Mouse (Mus musculus): ENCODE data around the gene Dnajb6. TPM values are rescaled to one million over a fixed set of nuclear protein-coding genes. Genes with fewer than 3 reads are reported as not detected.
A peak's percentile ranks its signal among the peaks of the same experiment; 100 is the strongest.

Dnajb6 gene
- polyA plus RNA-seq, 1 experiment from 2014 or later: 144 TPM

DNA sequence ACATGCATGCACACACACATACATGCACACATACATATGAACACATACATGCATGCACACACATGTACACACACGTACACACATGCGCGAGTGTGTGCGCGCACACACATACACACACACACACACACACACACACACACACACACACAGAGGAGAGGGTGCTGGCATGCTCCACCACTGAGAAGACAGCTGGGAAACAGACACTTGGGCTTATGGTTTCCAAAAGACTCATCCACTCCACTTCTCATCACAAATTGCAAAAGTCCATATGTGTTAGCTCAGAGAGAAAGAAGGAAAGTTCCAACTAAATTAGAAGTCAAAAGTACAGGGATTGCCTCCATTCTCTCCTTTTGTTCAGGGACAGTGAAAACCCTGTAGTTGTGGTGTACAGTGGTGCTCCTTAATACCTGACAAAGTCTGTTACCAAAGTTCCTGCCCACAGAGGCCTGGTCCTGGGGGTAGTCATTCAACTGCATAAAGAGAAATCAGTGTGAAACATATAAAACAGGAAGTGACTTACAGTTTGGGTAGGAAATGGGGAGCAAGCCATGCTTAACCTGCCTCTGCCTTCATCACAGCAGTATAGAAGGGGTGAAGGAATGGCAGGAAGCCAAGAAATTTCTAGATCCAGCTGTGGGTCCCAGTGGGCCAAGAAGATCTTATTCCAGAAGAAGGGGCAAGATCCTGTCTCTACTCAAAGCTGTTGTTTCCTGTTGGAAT is 81.2 kb downstream of the Dnajb6 start:
- Histone ChIP-seq H3K9me3 (ENCODE audit: control insufficient read depth, low read length) (no peaks in the 10 kb centered on the region), H3K4me1 (replicated peaks; ENCODE audit: control insufficient read depth, insufficient read depth) (no peaks in the 10 kb centered on the region), H3K9ac (ENCODE audit: low read length) (no peak overlapping the region), H3K27me3 (ENCODE audit: control insufficient read depth, insufficient read depth, low read length) (no peaks in the 10 kb centered on the region), H3K27ac (replicated peaks) (no peak overlapping the region), H3K4me2 (replicated peaks; ENCODE audit: low read depth) (no peak overlapping the region), H3K36me3 (ENCODE audit: control insufficient read depth, insufficient read depth, low read length) (no peaks in the 10 kb centered on the region), H3K4me3 (ENCODE audit: low read depth, low read length) (no peak overlapping the region)
- DNase-seq (ENCODE audit: low spot score): no peak
- TF ChIP-seq EP300 (optimal IDR thresholded peaks at IDR 0.05) (no peak), CTCF (IDR thresholded peaks at IDR 0.05; ENCODE audit: low read depth) (no peak)
- 92% methylated on average over 5 of the region's 5 CpGs for WGBS
- ATAC-seq (ENCODE audit: low FRiP score, low TSS enrichment): no peak

GRCm38 (mm10) chr5:29817400-29817799 is 81.9 kb downstream of the Dnajb6 start:
- no peak overlapping the region for H3K27ac ChIP-seq (replicated peaks)
- H3K9me3 ChIP-seq (ENCODE audit: control insufficient read depth, low read length): no peaks in the 10 kb centered on the region
- DNase-seq (ENCODE audit: low spot score) (no peak), ATAC-seq (ENCODE audit: low FRiP score, low TSS enrichment) (no peak)
- no peak overlapping the region for H3K4me2 ChIP-seq (replicated peaks; ENCODE audit: low read depth)
- H3K4me1 ChIP-seq (replicated peaks; ENCODE audit: control insufficient read depth, insufficient read depth): no peaks in the 10 kb centered on the region
- H3K4me3 ChIP-seq (ENCODE audit: low read depth, low read length): no peak overlapping the region
- no peaks in the 10 kb centered on the region for H3K36me3 ChIP-seq (ENCODE audit: control insufficient read depth, insufficient read depth, low read length)
- H3K9ac ChIP-seq (ENCODE audit: low read length): no peak overlapping the region
- TF ChIP-seq CTCF (IDR thresholded peaks at IDR 0.05; ENCODE audit: low read depth) (no peak), EP300 (optimal IDR thresholded peaks at IDR 0.05) (no peak)
- no peaks in the 10 kb centered on the region for H3K27me3 ChIP-seq (ENCODE audit: control insufficient read depth, insufficient read depth, low read length)
- WGBS: 80% methylated on average over 5 of the region's 5 CpGs

GRCm38 (mm10) chr5:29818287-29818686 is 82.8 kb downstream of the Dnajb6 start:
- WGBS: 48% methylated on average over 4 of the region's 4 CpGs
- Histone ChIP-seq H3K27me3 (ENCODE audit: control insufficient read depth, insufficient read depth, low read length) (no peaks in the 10 kb centered on the region), H3K36me3 (ENCODE audit: control insufficient read depth, insufficient read depth, low read length) (no peaks in the 10 kb centered on the region), H3K9ac (ENCODE audit: low read length) (no peak overlapping the region), H3K4me1 (replicated peaks; ENCODE audit: control insufficient read depth, insufficient read depth) (no peaks in the 10 kb centered on the region), H3K27ac (replicated peaks) (no peak overlapping the region), H3K4me3 (ENCODE audit: low read depth, low read length) (no peak overlapping the region), H3K4me2 (replicated peaks; ENCODE audit: low read depth) (no peak overlapping the region), H3K9me3 (ENCODE audit: control insufficient read depth, low read length) (no peaks in the 10 kb centered on the region)
- ATAC-seq (ENCODE audit: low FRiP score, low TSS enrichment) (no peak), DNase-seq (ENCODE audit: low spot score) (no peak)
- no peak for TF ChIP-seq CTCF (IDR thresholded peaks at IDR 0.05; ENCODE audit: low read depth)
- no peak for TF ChIP-seq EP300 (optimal IDR thresholded peaks at IDR 0.05)

- H3K27ac ChIP-seq (replicated peaks): no peak overlapping the region
- no peak for TF ChIP-seq EP300 (optimal IDR thresholded peaks at IDR 0.05)
- peak; percentile 70 for TF ChIP-seq CTCF (IDR thresholded peaks at IDR 0.05; ENCODE audit: low read depth)
- no peak for ATAC-seq (ENCODE audit: low FRiP score, low TSS enrichment)
- H3K4me3 ChIP-seq (ENCODE audit: low read depth, low read length): no peak overlapping the region
- H3K36me3 ChIP-seq (ENCODE audit: control insufficient read depth, insufficient read depth, low read length): no peaks in the 10 kb centered on the region
- H3K9me3 ChIP-seq (ENCODE audit: control insufficient read depth, low read length): no peaks in the 10 kb centered on the region
- H3K9ac ChIP-seq (ENCODE audit: low read length): no peak overlapping the region
- 37% methylated on average over 3 of the region's 3 CpGs for WGBS
- no peaks in the 10 kb centered on the region for H3K4me1 ChIP-seq (replicated peaks; ENCODE audit: control insufficient read depth, insufficient read depth)
- H3K27me3 ChIP-seq (ENCODE audit: control insufficient read depth, insufficient read depth, low read length): no peaks in the 10 kb centered on the region
- DNase-seq (ENCODE audit: low spot score): peak; percentile 20
- H3K4me2 ChIP-seq (replicated peaks; ENCODE audit: low read depth): no peak overlapping the region
These were observed 89.3 kb downstream of the Dnajb6 start for GRCm38 (mm10) chr5:29824796-29825195.

GRCm38 (mm10) chr5:29826780-29827179 is 91.3 kb downstream of the Dnajb6 start:
- Histone ChIP-seq H3K4me1 (replicated peaks; ENCODE audit: control insufficient read depth, insufficient read depth) (no peaks in the 10 kb centered on the region), H3K9ac (ENCODE audit: low read length) (no peak overlapping the region), H3K4me3 (ENCODE audit: low read depth, low read length) (no peak overlapping the region), H3K27me3 (ENCODE audit: control insufficient read depth, insufficient read depth, low read length) (no peaks in the 10 kb centered on the region), H3K36me3 (ENCODE audit: control insufficient read depth, insufficient read depth, low read length) (no peaks in the 10 kb centered on the region), H3K27ac (replicated peaks) (no peak overlapping the region), H3K9me3 (ENCODE audit: control insufficient read depth, low read length) (no peaks in the 10 kb centered on the region), H3K4me2 (replicated peaks; ENCODE audit: low read depth) (no peak overlapping the region)
- 37% methylated on average over 4 of the region's 4 CpGs for WGBS
- TF ChIP-seq CTCF (IDR thresholded peaks at IDR 0.05; ENCODE audit: low read depth) (0 out of 2 replicates have a peak, but pooled peaks have one; percentile 2), EP300 (optimal IDR thresholded peaks at IDR 0.05) (no peak)
- ATAC-seq (ENCODE audit: low FRiP score, low TSS enrichment) (no peak), DNase-seq (ENCODE audit: low spot score) (no peak)

DNA sequence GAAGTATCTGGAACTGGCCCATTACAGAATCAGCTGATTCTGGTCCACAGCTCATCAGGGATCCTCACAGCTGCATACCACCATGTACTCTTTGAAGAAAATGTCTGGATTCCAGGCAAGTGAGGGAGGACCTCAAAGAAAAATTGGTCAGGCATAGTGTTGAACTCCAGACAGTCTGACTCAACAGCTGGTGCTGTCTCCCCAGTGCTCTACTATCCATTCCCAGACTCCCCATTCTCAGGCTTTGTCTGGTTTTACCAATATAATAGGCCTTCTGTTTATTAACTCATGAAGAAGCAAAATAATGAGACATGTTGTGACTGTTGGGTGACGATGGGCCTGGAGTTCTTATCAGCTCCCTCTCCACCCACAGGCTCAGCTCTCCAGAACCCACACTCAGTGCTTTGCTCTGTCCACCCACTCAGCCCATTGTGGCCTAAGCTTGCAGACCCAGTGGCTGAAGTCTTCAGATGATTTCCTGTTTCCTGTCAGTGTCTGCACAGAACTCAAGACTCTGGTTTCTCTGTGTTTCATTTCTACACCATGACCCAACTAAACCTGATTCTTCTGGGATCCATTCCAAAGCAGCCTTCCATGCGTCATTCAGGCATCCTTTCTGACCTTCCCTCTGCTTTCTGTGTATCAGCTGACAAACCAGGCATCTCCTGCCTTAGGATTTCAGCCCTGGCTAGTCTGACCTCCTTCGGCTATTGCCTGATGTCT is 107.1 kb downstream of the Dnajb6 start:
- DNase-seq (ENCODE audit: low spot score) (no peak), ATAC-seq (ENCODE audit: low FRiP score, low TSS enrichment) (no peak)
- Histone ChIP-seq H3K27ac (replicated peaks) (no peak overlapping the region), H3K4me3 (ENCODE audit: low read depth, low read length) (no peak overlapping the region), H3K27me3 (ENCODE audit: control insufficient read depth, insufficient read depth, low read length) (no peaks in the 10 kb centered on the region), H3K9ac (ENCODE audit: low read length) (no peak overlapping the region), H3K9me3 (ENCODE audit: control insufficient read depth, low read length) (no peaks in the 10 kb centered on the region), H3K4me2 (replicated peaks; ENCODE audit: low read depth) (no peak overlapping the region), H3K4me1 (replicated peaks; ENCODE audit: control insufficient read depth, insufficient read depth) (no peaks in the 10 kb centered on the region), H3K36me3 (ENCODE audit: control insufficient read depth, insufficient read depth, low read length) (no peaks in the 10 kb centered on the region)
- TF ChIP-seq EP300 (optimal IDR thresholded peaks at IDR 0.05) (no peak), CTCF (IDR thresholded peaks at IDR 0.05; ENCODE audit: low read depth) (no peak)
- WGBS: 49% methylated on average over 3 of the region's 3 CpGs

Measured in stomach, postnatal 0 days (tissue).